Mouse (Mus musculus): ENCODE results near the gene Hbs1l.

DNA sequence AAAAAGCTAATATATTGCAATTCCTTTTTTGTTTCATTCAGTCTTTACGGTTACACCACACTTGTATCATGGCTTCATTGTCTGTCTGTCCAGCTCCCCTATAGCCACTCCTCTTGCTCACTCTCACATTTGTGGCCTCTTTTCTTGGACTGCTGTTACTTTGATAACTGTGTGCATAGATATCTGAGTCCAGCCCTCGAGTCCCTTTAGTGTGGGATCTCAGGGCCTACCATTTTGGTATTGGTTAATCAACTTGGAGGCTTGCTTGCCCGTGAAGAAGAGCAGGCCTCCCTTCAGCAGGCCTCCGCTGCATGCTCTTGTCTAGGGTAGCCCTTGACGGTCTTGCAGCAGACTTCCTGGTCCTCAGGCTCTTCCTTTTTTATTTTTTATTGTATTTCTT, 53.7 kb downstream of the Hbs1l start:
- TF ChIP-seq CTCF (IDR thresholded peaks at IDR 0.05; ENCODE audit: extremely low read depth, insufficient read length, insufficient replicate concordance, low read depth, low read length) (no peak), POLR2A (IDR thresholded peaks at IDR 0.05; ENCODE audit: low read depth, low read length) (no peak)
